Mouse (Mus musculus) forebrain, embryonic 11.5 days (tissue): ENCODE results near the gene Scube2. TPM values are rescaled to one million over a fixed set of nuclear protein-coding genes. Genes with fewer than 3 reads are reported as not detected.

Experiments
- ATAC-seq: fragments of 200-750 bp; cut with Nextera tagmentation; replicated peaks from 2 replicates; pipeline ENCODE4 v1.8.0; 2017; ENCODE audit warnings: moderate TSS enrichment; ENCODE audit not compliant: low FRiP score
- DNase-seq: peaks from one replicate; pipeline ENCODE4 v3.0.0-alpha.2; 2017; ENCODE audit warnings: low spot score
- H3K27ac ChIP-seq: fragments of 300-500 bp; sonication (generic); 2 replicates; pipeline ENCODE4 v1.5.1; 2014; ENCODE audit warnings: low read depth, low read length
- H3K27me3 ChIP-seq: fragments of 300-500 bp; sonication (generic); 2 replicates; pipeline ENCODE4 v1.6.1; 2014; ENCODE audit warnings: mild to moderate bottlenecking, low read length, mixed read lengths; ENCODE audit not compliant: control insufficient read depth, insufficient read depth
- H3K36me3 ChIP-seq: fragments of 300-500 bp; sonication (generic); 2 replicates; pipeline ENCODE4 v1.6.1; 2014; ENCODE audit warnings: mild to moderate bottlenecking, low read length, moderate library complexity, mixed read lengths; ENCODE audit not compliant: control insufficient read depth, insufficient read depth
- H3K4me1 ChIP-seq: fragments of 300-500 bp; sonication (generic); replicated peaks from 2 replicates; pipeline ENCODE4 v1.6.1; 2014; ENCODE audit warnings: low read length, mixed read lengths; ENCODE audit not compliant: control insufficient read depth, insufficient read depth
- H3K4me2 ChIP-seq: fragments of 300-500 bp; sonication (generic); 2 replicates; pipeline ENCODE4 v1.6.1; 2014; ENCODE audit warnings: low read depth, mild to moderate bottlenecking, low read length, moderate library complexity, mixed read lengths; ENCODE audit not compliant: severe bottlenecking
- H3K4me3 ChIP-seq: fragments of 300-500 bp; sonication (generic); 2 replicates; pipeline ENCODE4 v1.5.1; 2014; ENCODE audit warnings: low read depth, low read length
- H3K9ac ChIP-seq: fragments of 300-500 bp; sonication (generic); 2 replicates; pipeline ENCODE4 v1.6.1; 2014; ENCODE audit warnings: low read length
- H3K9me3 ChIP-seq: fragments of 300-500 bp; sonication (generic); 2 replicates; pipeline ENCODE4 v1.6.1; 2016; ENCODE audit warnings: low read length, mixed read lengths; ENCODE audit not compliant: control insufficient read depth
- WGBS: fragments of 180-500 bp; shearing (Covaris S2); extraction: QIAGEN DNeasy Blood & Tissue Kit; methylation state at CpG from one replicate; pipeline ENCODE4 v1.1.7; 2014; 5-methylcytosine and 5-hydroxymethylcytosine counted together
- polyA plus RNA-seq: library from polyadenylated mRNA; unstranded; fragments of >200 nt; fragmentation: Nextera tagmentation; extraction: Ambion mirVana; gene quantifications from 2 replicates; pipeline ENCODE4 v1.2.1, GENCODE M21; 2014

Scube2 gene
- polyA plus RNA-seq, 1 experiment from 2014 or later: 2.5 TPM

DNA sequence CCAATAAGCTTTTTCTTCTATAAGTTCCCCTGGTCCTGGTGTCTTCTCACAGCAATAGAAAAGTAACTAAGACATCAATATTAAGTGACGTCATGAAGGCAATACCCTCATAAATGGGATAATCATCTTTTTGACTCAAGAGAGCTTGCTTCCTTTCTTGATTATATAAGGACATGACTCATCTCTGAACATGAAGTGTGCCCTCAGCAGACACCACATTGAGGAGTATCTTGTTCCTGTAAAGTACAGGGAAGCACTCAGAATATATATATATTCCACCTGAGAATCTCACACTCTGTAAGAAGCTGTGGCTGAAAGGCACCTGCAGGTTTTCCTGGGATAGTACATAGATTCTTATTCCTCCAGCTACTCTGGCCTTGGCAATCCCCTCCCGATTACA is 17.1 kb upstream of the Scube2 start:
- no peaks in the 10 kb centered on the region for H3K4me1 ChIP-seq
- H3K36me3 ChIP-seq: no peaks in the 10 kb centered on the region
- H3K27me3 ChIP-seq: no peaks in the 10 kb centered on the region
- H3K9ac ChIP-seq: no peak overlapping the region
- no peak overlapping the region for H3K4me3 ChIP-seq
- no peak overlapping the region for H3K4me2 ChIP-seq
- DNase-seq (no peak), ATAC-seq (no peak)
- H3K9me3 ChIP-seq: no peaks in the 10 kb centered on the region
- 93% methylated on average over 2 of the region's 2 CpGs for WGBS
- H3K27ac ChIP-seq: no peak overlapping the region

DNA sequence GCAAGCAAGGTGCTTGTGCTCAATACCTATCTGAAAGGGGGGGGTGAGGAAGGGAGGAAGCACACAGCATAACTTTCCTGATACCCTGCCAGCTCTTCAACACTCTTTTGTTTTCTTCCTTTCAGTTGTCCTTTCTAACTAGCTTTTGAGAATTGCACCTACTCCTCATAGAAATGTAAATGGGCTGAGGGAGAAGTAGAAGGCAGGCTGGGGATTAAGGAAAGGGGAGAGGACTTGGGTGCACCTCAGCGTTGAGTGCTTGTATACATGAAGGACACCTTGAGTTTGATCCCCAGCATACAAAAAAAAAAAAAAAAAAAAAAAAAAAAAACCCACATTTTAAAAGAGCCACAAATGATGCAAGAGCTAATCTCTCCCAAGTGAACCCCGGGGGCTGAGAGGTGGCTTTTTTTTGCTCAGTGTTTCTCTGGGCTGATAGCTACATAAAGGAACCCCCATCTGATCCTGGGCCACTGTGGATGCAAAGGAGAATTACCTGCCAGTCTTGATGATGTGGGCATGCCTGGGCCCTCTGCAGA is 16.2 kb upstream of the Scube2 start:
- H3K4me3 ChIP-seq: no peak overlapping the region
- ATAC-seq (no peak), DNase-seq (no peak)
- H3K4me2 ChIP-seq: no peak overlapping the region
- WGBS: 52% methylated on average over 2 of the region's 2 CpGs
- no peak overlapping the region for H3K9ac ChIP-seq
- no peaks in the 10 kb centered on the region for H3K27me3 ChIP-seq
- no peak overlapping the region for H3K27ac ChIP-seq
- H3K36me3 ChIP-seq: no peaks in the 10 kb centered on the region
- no peaks in the 10 kb centered on the region for H3K9me3 ChIP-seq
- H3K4me1 ChIP-seq: no peaks in the 10 kb centered on the region

DNA sequence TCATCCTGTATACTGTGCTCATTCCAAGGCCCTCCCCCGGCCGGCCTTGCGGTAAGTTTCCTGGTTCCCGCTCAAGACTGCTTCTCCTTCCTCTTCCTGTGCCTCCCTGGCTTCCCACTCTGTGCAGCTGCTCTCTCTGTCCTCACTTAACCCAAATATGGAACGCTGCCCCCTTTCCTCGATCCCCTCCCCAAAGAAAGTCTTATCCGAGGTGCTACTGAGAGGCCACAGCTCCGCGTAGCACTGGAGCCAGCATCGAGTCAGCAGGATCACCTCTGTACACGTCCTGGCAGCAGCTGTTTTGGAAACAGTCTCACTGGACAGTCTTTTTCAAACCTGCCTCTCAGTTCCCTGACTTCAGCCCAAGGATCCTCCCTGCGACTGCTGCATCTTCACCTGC is 13.7 kb upstream of the Scube2 start:
- WGBS: 67% methylated on average over 12 of the region's 12 CpGs
- no peak overlapping the region for H3K27ac ChIP-seq
- H3K9me3 ChIP-seq: no peaks in the 10 kb centered on the region
- no peaks in the 10 kb centered on the region for H3K27me3 ChIP-seq
- ATAC-seq (no peak), DNase-seq (no peak)
- H3K4me2 ChIP-seq: no peak overlapping the region
- H3K9ac ChIP-seq: no peak overlapping the region
- no peak overlapping the region for H3K4me3 ChIP-seq
- no peaks in the 10 kb centered on the region for H3K36me3 ChIP-seq
- H3K4me1 ChIP-seq: no peaks in the 10 kb centered on the region

GRCm38 (mm10) chr7:109876085-109876484 is 10.6 kb upstream of the Scube2 start:
- 77% methylated on average over 8 of the region's 8 CpGs for WGBS
- no peak overlapping the region for H3K27ac ChIP-seq
- no peak overlapping the region for H3K9ac ChIP-seq
- H3K27me3 ChIP-seq: no peaks in the 10 kb centered on the region
- H3K4me1 ChIP-seq: no peaks in the 10 kb centered on the region
- H3K4me3 ChIP-seq: no peak overlapping the region
- H3K4me2 ChIP-seq: no peak overlapping the region
- no peaks in the 10 kb centered on the region for H3K36me3 ChIP-seq
- DNase-seq (no peak), ATAC-seq (no peak)
- no peaks in the 10 kb centered on the region for H3K9me3 ChIP-seq

GRCm38 (mm10) chr7:109875598-109875997 is 10.1 kb upstream of the Scube2 start:
- no peaks in the 10 kb centered on the region for H3K36me3 ChIP-seq
- H3K9ac ChIP-seq: no peak overlapping the region
- DNase-seq (no peak), ATAC-seq (no peak)
- WGBS: 75% methylated on average over 3 of the region's 3 CpGs
- H3K27ac ChIP-seq: no peak overlapping the region
- no peak overlapping the region for H3K4me2 ChIP-seq
- H3K4me3 ChIP-seq: no peak overlapping the region
- no peaks in the 10 kb centered on the region for H3K4me1 ChIP-seq
- H3K27me3 ChIP-seq: no peaks in the 10 kb centered on the region
- H3K9me3 ChIP-seq: no peaks in the 10 kb centered on the region

GRCm38 (mm10) chr7:109875033-109875432 is 9.6 kb upstream of the Scube2 start:
- Histone ChIP-seq H3K27ac (no peak overlapping the region), H3K9ac (no peak overlapping the region), H3K9me3 (no peaks in the 10 kb centered on the region), H3K27me3 (no peaks in the 10 kb centered on the region), H3K36me3 (no peaks in the 10 kb centered on the region), H3K4me2 (no peak overlapping the region), H3K4me1 (no peaks in the 10 kb centered on the region), H3K4me3 (no peak overlapping the region)
- no peak for DNase-seq
- ATAC-seq: no peak

DNA sequence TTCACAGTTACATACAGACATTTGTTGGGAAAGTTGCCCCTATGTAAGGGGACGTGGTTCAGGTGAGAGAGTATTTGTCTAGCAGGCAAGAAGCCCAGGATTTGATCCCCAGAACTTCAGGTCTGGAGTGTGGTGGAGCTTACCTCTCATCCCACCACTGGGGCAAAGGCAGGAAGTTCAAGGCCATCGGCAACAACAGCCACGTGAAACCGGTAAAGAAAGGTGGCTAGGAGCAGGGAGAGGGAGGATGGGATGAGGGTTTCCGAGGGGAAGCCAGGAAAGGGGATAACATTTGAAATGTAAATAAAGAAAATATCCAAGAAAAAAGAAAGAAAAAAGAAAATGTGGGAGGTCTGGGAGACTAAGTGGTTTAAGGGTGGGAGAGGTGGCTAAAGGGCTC is 7.7 kb upstream of the Scube2 start:
- Histone ChIP-seq H3K9me3 (no peaks in the 10 kb centered on the region), H3K36me3 (no peaks in the 10 kb centered on the region), H3K9ac (no peak overlapping the region), H3K4me3 (no peak overlapping the region), H3K4me1 (no peaks in the 10 kb centered on the region), H3K4me2 (no peak overlapping the region), H3K27me3 (no peaks in the 10 kb centered on the region), H3K27ac (no peak overlapping the region)
- whole genome bisulfite sequencing: 66% methylated on average over 5 of the region's 5 CpGs
- no peak for DNase-seq
- no peak for ATAC-seq

DNA sequence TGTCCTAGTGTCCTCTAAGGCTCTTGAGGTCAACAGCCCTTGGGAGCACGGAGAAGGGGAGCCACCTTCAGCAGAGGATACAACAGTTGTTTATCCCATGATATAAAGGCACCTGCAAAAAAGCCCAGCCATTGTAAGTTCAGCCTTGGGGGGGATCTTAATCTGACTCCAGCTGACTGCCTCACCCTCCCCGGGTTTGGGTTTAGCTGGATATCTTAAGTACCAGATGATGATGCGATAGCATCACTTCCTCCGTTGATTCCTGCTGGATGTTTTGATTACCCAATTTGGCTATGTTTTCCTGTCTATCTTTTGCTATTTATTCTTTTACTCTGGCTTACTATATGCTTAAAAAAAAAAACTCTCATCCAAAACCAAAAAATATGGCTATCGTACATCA is 5.8 kb upstream of the Scube2 start:
- 83% methylated on average over 5 of the region's 5 CpGs for WGBS
- Histone ChIP-seq H3K27ac (no peak overlapping the region), H3K4me3 (no peak overlapping the region), H3K9me3 (no peaks in the 10 kb centered on the region), H3K4me1 (0 out of 2 replicates have a peak, but pooled peaks cover 2% of the 10 kb centered on the region), H3K9ac (no peak overlapping the region), H3K4me2 (no peak overlapping the region), H3K36me3 (no peaks in the 10 kb centered on the region), H3K27me3 (peaks cover 3% of the 10 kb centered on the region; the same call in 1 of the 2 replicates)
- no peak for DNase-seq
- no peak for ATAC-seq

- DNase-seq: no peak
- peaks cover 20% of the 10 kb centered on the region for H3K27me3 ChIP-seq
Measured at GRCm38 (mm10) chr7:109868498-109868897, 3.0 kb upstream of the Scube2 start.

More at GRCm38 (mm10) chr7:109868498-109868897, 3.0 kb upstream of the Scube2 start:
- H3K9me3 ChIP-seq: no peaks in the 10 kb centered on the region
- no peaks in the 10 kb centered on the region for H3K36me3 ChIP-seq
- peaks cover 5% of the 10 kb centered on the region; the same call in 1 of the 2 replicates for H3K4me1 ChIP-seq
- 13% methylated on average over 3 of the region's 3 CpGs for WGBS
- H3K4me3 ChIP-seq: no peak overlapping the region
- ATAC-seq: no peak
- H3K27ac ChIP-seq: no peak overlapping the region
- H3K4me2 ChIP-seq: no peak overlapping the region
- H3K9ac ChIP-seq: no peak overlapping the region
